22 mouse cellular contexts compared by ENCODE assay signal in the genomic region with DNA sequence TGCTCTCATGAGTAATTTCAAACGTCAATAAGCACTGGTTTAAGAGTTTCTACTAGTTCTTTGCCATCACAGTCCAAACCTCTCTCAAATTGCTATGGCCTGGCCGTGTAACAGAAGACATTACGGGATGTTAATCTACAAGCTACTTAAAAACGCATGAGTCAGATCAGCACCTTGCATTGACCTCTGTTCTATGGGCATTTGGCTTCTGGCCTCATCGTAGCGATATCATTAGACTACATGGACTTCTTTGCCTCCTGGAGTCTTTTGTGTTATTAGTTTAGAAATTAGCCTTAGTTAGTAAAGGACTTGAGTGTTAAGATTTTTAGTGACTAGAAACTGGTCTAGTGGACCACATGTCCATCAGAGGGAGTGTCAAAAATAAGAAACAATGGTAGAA. TPM values are rescaled to one million over a fixed set of nuclear protein-coding genes. Genes with fewer than 3 reads are reported as not detected.
DNase-seq lines count a peak whose midpoint lies in the region; ATAC-seq and TF ChIP-seq lines count a peak whose summit lies in the region.
"Had no signal": no experiment of that assay in that cellular context is flagged by ENCODE, and none has a peak within 500 bp of the region (broad histone marks: within the 10 kb centered on the region; RNA-seq: fewer than 3 reads in every experiment).

No protein-coding gene starts in this region.

- no peaks in the 10 kb centered on the region for H3K27me3 ChIP-seq in erythroblast, embryonic 14.5 days (ENCODE audit: control insufficient read depth)
- H3K27me3 ChIP-seq in CH12.LX (replicated peaks): no peaks in the 10 kb centered on the region
- H3K27me3 ChIP-seq in liver, embryonic 12.5 days (replicated peaks): no peaks in the 10 kb centered on the region
- H3K27me3 ChIP-seq in liver, embryonic 16.5 days (ENCODE audit: control insufficient read depth, insufficient read depth, low read depth, low read length): no peaks in the 10 kb centered on the region
- H3K27me3 ChIP-seq: embryonic facial prominence, embryonic 15.5 days; heart, embryonic 15.5 days had no signal

- H3K27ac ChIP-seq in CH12.LX (ENCODE audit: insufficient read depth, low read depth): peak overlapping the region; percentile 43; the same call in 1 of the 2 replicates
- H3K27ac ChIP-seq in liver, embryonic 12.5 days: peak overlapping the region; percentile 88
- peak overlapping the region; percentile 64 for H3K27ac ChIP-seq in liver, embryonic 16.5 days (ENCODE audit: low read length)
- H3K27ac ChIP-seq: embryonic facial prominence, embryonic 15.5 days; forebrain, embryonic 10.5 days; heart, adult 2 months; heart, embryonic 15.5 days; hindbrain, embryonic 13.5 days; hindbrain, postnatal 0 days had no signal

- in situ Hi-C loops in CH12.LX (cut with MboI; ENCODE audit: low pct_ligation_motif_present, low pct_unique_long_range_greater_than_20kb, low sequenced_read_pairs): loop anchor here (25.0 kb wide), 1 partner anchor 477 kb away; no protein-coding TSS in a partner anchor

- H3K4me2 ChIP-seq in CH12.LX (ENCODE audit: insufficient read depth, low read depth, poor library complexity, severe bottlenecking): peak overlapping the region; percentile 78
- H3K4me2 ChIP-seq in liver, embryonic 12.5 days: peak overlapping the region; percentile 80
- peak overlapping the region; percentile 7 for H3K4me2 ChIP-seq in liver, embryonic 16.5 days (ENCODE audit: low read depth, low read length)
- H3K4me2 ChIP-seq: embryonic facial prominence, embryonic 15.5 days; heart, embryonic 15.5 days; hindbrain, embryonic 13.5 days had no signal

- dilution Hi-C loops in CH12.LX (cut with MboI; ENCODE audit: extremely low pct_ligation_motif_present, extremely low pct_unique_long_range_greater_than_20kb, low sequenced_read_pairs): no loop called here

- TF ChIP-seq POLR2A in CH12.LX (IDR thresholded peaks at IDR 0.05; ENCODE audit: low read depth, low read length): no peak

- TF ChIP-seq EP300 in CH12.LX (IDR thresholded peaks at IDR 0.05; ENCODE audit: low read length): no peak

- ATAC-seq in erythroblast, adult 5-6 weeks (replicated peaks; ENCODE audit: low FRiP score, poor library complexity, severe bottlenecking): no peak
- ATAC-seq in liver, embryonic 12.5 days: no peak
- ATAC-seq in liver, embryonic 16.5 days (ENCODE audit: low read depth): no peak
- ATAC-seq: CD4-positive, CD25-positive, alpha-beta regulatory T cell, adult 4 months; forebrain, embryonic 14.5 days; hindbrain, postnatal 0 days had no signal

- no peaks in the 10 kb centered on the region for H3K9me3 ChIP-seq in erythroblast, embryonic 14.5 days (ENCODE audit: control insufficient read depth, low read length)
- H3K9me3 ChIP-seq in CH12.LX (replicated peaks; ENCODE audit: low read length): no peaks in the 10 kb centered on the region
- no peaks in the 10 kb centered on the region for H3K9me3 ChIP-seq in liver, embryonic 12.5 days (replicated peaks)
- H3K9me3 ChIP-seq in liver, embryonic 16.5 days (replicated peaks; ENCODE audit: control insufficient read depth, low read length): no peaks in the 10 kb centered on the region
- H3K9me3 ChIP-seq: embryonic facial prominence, embryonic 15.5 days; forebrain, embryonic 10.5 days; heart, embryonic 15.5 days; hindbrain, embryonic 13.5 days had no signal

- no peak for TF ChIP-seq RAD21 in CH12.LX (IDR thresholded peaks at IDR 0.05; ENCODE audit: low read depth, low read length)

- peaks cover 84% of the 10 kb centered on the region for H3K79me2 ChIP-seq in CH12.LX (replicated peaks; ENCODE audit: control insufficient read depth, extremely low read depth, insufficient read depth, poor library complexity, severe bottlenecking)

- peak overlapping the region; percentile 46 for H3K4me3 ChIP-seq in erythroblast, embryonic 14.5 days (replicated peaks)
- no peak overlapping the region for H3K4me3 ChIP-seq in CH12.LX (replicated peaks in 1 of 3; ENCODE audit: low read depth in 2 of 3, low read length in 2 of 3, poor library complexity in 1 of 3)
- peak overlapping the region; percentile 29; the same call in 1 of the 2 replicates for H3K4me3 ChIP-seq in liver, embryonic 12.5 days
- no peak overlapping the region; the same call in 1 of the 2 replicates for H3K4me3 ChIP-seq in liver, embryonic 16.5 days (ENCODE audit: low read depth, low read length)
- H3K4me3 ChIP-seq: embryonic facial prominence, embryonic 15.5 days; forebrain, embryonic 10.5 days; heart, adult 2 months; heart, embryonic 15.5 days; hindbrain, embryonic 13.5 days had no signal

- H3K9ac ChIP-seq in CH12.LX (ENCODE audit: insufficient read depth, low read depth): peak overlapping the region; percentile 30; the same call in 1 of the 2 replicates
- H3K9ac ChIP-seq in liver, embryonic 12.5 days: peak overlapping the region; percentile 61
- H3K9ac ChIP-seq in liver, embryonic 16.5 days (ENCODE audit: low read depth, low read length): 0 out of 2 replicates have a peak overlapping the region, but pooled peaks have one; percentile 22
- H3K9ac ChIP-seq: embryonic facial prominence, embryonic 15.5 days; heart, embryonic 15.5 days; hindbrain, embryonic 13.5 days had no signal

- WGBS in liver, embryonic 12.5 days (ENCODE audit: insufficient replicate concordance): 74% methylated on average over 6 of the region's 6 CpGs
- 84% methylated on average over 6 of the region's 6 CpGs for WGBS in liver, embryonic 16.5 days (ENCODE audit: insufficient replicate concordance)

- DNase-seq in CH12.LX (ENCODE audit: extremely low read depth): no peak
- no peak for DNase-seq in adrenal gland, adult (ENCODE audit: inconsistent age in 2 of 2, low spot score in 1 of 2)
- no peak for DNase-seq in natural killer cell, adult 2 months (ENCODE audit: low spot score in 2 of 2)
- DNase-seq: adrenal gland, postnatal 25 days; B cell, adult 2 months; cerebellum, adult 8-10 months; cerebellum, postnatal 14 days; embryo, embryonic 11 days; gastrocnemius, postnatal 14 days; heart, adult 2 months; heart, postnatal 14 days had no signal

- H3K36me3 ChIP-seq in erythroblast, embryonic 14.5 days (ENCODE audit: control insufficient read depth): peaks cover 92% of the 10 kb centered on the region
- peaks cover 0 to 4% of the 10 kb centered on the region in 2 experiments for H3K36me3 ChIP-seq in CH12.LX (replicated peaks in 1 of 2; ENCODE audit: control insufficient read depth in 1 of 2, insufficient read depth in 1 of 2, low read length in 1 of 2)
- peaks cover 45% of the 10 kb centered on the region for H3K36me3 ChIP-seq in liver, embryonic 12.5 days
- peaks cover 3% of the 10 kb centered on the region; the same call in 1 of the 2 replicates for H3K36me3 ChIP-seq in liver, embryonic 16.5 days (ENCODE audit: control insufficient read depth, insufficient read depth)
- H3K36me3 ChIP-seq: embryonic facial prominence, embryonic 15.5 days; forebrain, embryonic 10.5 days; heart, embryonic 15.5 days; hindbrain, embryonic 13.5 days had no signal

- peaks cover 94% of the 10 kb centered on the region for H3K4me1 ChIP-seq in erythroblast, embryonic 14.5 days (ENCODE audit: control insufficient read depth)
- H3K4me1 ChIP-seq in CH12.LX (ENCODE audit: control insufficient read depth in 1 of 2, insufficient read depth in 2 of 2): peaks cover 15 to 68% of the 10 kb centered on the region in 2 experiments
- H3K4me1 ChIP-seq in liver, embryonic 12.5 days: peaks cover 93% of the 10 kb centered on the region
- H3K4me1 ChIP-seq in liver, embryonic 16.5 days (ENCODE audit: control insufficient read depth, low read depth, low read length): peaks cover 60% of the 10 kb centered on the region
- H3K4me1 ChIP-seq: forebrain, embryonic 10.5 days; hindbrain, embryonic 13.5 days had no signal

- no peak for TF ChIP-seq CTCF in CH12.LX (conservative IDR thresholded peaks at IDR 0.05 in 1 of 2, IDR thresholded peaks at IDR 0.05 in 1 of 2; ENCODE audit: low read depth in 2 of 2, low read length in 2 of 2)

TF ChIP-seq in CH12.LX, 34 proteins besides CTCF, POLR2A, EP300 and RAD21:
- TF ChIP-seq CHD2 (IDR thresholded peaks at IDR 0.05; ENCODE audit: low read length) (0 out of 2 replicates have a peak, but pooled peaks have one; percentile 32), PAX5 (IDR thresholded peaks at IDR 0.05; ENCODE audit: low read length) (no peak)

RNA-seq across cellular contexts. Expression of a gene that starts 7.8 kb away (rescaled TPM):
- polyA plus RNA-seq in erythroblast, embryonic 14.5 days (2012): 7.5 and 16.5 TPM in 2 replicates
- 59.4 and 99.9 TPM in 2 replicates for total RNA-seq in erythroblast, adult 5-6 weeks (2015; ENCODE audit: low replicate concordance)
- 60.4 and 93.9 TPM in 2 replicates for total RNA-seq in erythroblast, adult 5-6 weeks (2017; ENCODE audit: low replicate concordance)
- total RNA-seq in CH12.LX (2012; rRNA removed): 44.4 and 63.4 TPM in 2 replicates
- total RNA-seq in CH12.LX (2014; rRNA removed): 50.9 and 51.3 TPM in 2 replicates
- 114 and 123 TPM in 2 replicates for polyA plus RNA-seq in CH12.LX (2012; ENCODE audit: insufficient read length, low read depth)
- 59.6 and 66.2 TPM in 2 replicates for polyA plus RNA-seq in liver, embryonic 12.5 days (2016; fragmentation: Nextera tagmentation; extraction: Ambion mirVana)
- 30.3 and 31.2 TPM in 2 replicates for polyA plus RNA-seq in liver, embryonic 16.5 days (2015; fragmentation: Nextera tagmentation; extraction: Ambion mirVana)

Comparison
In these comparisons a context has a peak if more than half of its experiments do, and no peak if none do; other contexts are left out.
1. H3K4me3 ChIP-seq: peak in erythroblast, embryonic 14.5 days (single experiment) and liver, embryonic 12.5 days (single experiment); none in CH12.LX (0 of 3) and liver, embryonic 16.5 days (single experiment).
2. H3K4me2 ChIP-seq: peak in every context shown above with its lines; median percentile 80 in liver, embryonic 12.5 days; 78 in CH12.LX; 7 in liver, embryonic 16.5 days.
3. Peak in every context shown above with its lines, with median percentiles within 50 percentile points of each other: H3K27ac ChIP-seq and H3K9ac ChIP-seq.